Mouse (Mus musculus) liver, embryonic 13.5 days (tissue): ENCODE data around the gene Hist1h2ap. TPM values are rescaled to one million over a fixed set of nuclear protein-coding genes. Genes with fewer than 3 reads are reported as not detected.
A peak's percentile ranks its signal among the peaks of the same experiment; 100 is the strongest.
"Not testable (repeated sequence)": the region's sequence is repeated elsewhere in the genome, so short reads cannot be mapped to it uniquely, and the experiment has no call there.

ENCODE experiments used
- ATAC-seq: fragments of 200-750 bp; cut with Nextera tagmentation; 2 replicates; pipeline ENCODE4 v1.8.0; 2017; ENCODE audit warnings: low read depth, mild to moderate bottlenecking, moderate number of reproducible peaks, moderate library complexity
- DNase-seq: peaks from one replicate; pipeline ENCODE4 v3.0.0; 2022
- H3K27ac ChIP-seq: fragments of 300-500 bp; sonication (generic); 2 replicates; pipeline ENCODE4 v1.5.1; 2015; ENCODE audit warnings: moderate library complexity, mild to moderate bottlenecking, inconsistent platforms
- H3K27me3 ChIP-seq: fragments of 300-500 bp; sonication (generic); 2 replicates; pipeline ENCODE4 v1.6.1; 2015; ENCODE audit warnings: mild to moderate bottlenecking, inconsistent platforms
- H3K36me3 ChIP-seq: fragments of 300-500 bp; sonication (generic); 2 replicates; pipeline ENCODE4 v1.6.1; 2015; ENCODE audit warnings: mild to moderate bottlenecking, inconsistent platforms
- H3K4me1 ChIP-seq: fragments of 300-500 bp; sonication (generic); replicated peaks from 2 replicates; pipeline ENCODE4 v1.6.1; 2015; ENCODE audit warnings: inconsistent platforms
- H3K4me2 ChIP-seq: fragments of 300-500 bp; sonication (generic); 2 replicates; pipeline ENCODE4 v1.6.1; 2015; ENCODE audit warnings: inconsistent platforms, mild to moderate bottlenecking, moderate library complexity
- H3K4me3 ChIP-seq: fragments of 300-500 bp; sonication (generic); replicated peaks from 2 replicates; pipeline ENCODE4 v1.5.1; 2015; ENCODE audit warnings: mild to moderate bottlenecking, inconsistent platforms
- H3K9ac ChIP-seq: fragments of 300-500 bp; sonication (generic); 2 replicates; pipeline ENCODE4 v1.6.1; 2015; ENCODE audit warnings: mild to moderate bottlenecking, inconsistent platforms
- H3K9me3 ChIP-seq: fragments of 300-500 bp; sonication (generic); replicated peaks from 2 replicates; pipeline ENCODE4 v1.6.1; 2016; ENCODE audit warnings: inconsistent platforms
- whole genome bisulfite sequencing: fragments of 180-500 bp; shearing (Covaris S2); methylation state at CpG from one replicate; pipeline ENCODE4 v1.1.7; 2015; ENCODE audit not compliant: insufficient replicate concordance; 5-methylcytosine and 5-hydroxymethylcytosine counted together
- polyA plus RNA-seq: library from polyadenylated mRNA; unstranded; fragments of >200 nt; fragmentation: Nextera tagmentation; extraction: Ambion mirVana; gene quantifications from 2 replicates; pipeline ENCODE4 v1.2.1, GENCODE M21; 2015

Hist1h2ap gene
- polyA plus RNA-seq, result 4,833 and 5,264 TPM in 2 replicates

DNA sequence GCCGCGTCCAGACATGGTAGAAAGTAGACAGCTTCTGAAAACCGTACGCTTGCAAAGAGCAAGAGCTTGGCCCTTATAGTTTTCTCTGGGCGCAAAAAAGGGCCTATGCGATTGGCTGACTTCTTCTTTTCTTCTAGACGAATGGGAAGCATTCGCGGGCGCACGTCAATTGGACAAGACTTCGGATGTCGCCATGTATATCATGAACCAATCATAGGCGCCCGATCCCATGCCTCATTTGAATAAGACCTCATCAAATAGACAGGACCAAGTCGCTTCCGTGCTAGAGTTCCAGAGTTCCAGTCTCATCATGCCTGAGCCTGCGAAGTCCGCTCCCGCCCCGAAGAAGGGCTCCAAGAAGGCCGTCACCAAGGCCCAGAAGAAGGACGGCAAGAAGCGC, at the start of gene Hist1h2ap, which contains the start of gene Hist1h2br:
Gene Hist1h2ap (minus strand): TSS at position 47 of the 400 bp plus-strand sequence.
Gene Hist1h2br (plus strand): TSS at position 283 of the 400 bp plus-strand sequence.
- H3K27ac ChIP-seq, H3K9ac ChIP-seq, H3K27me3 ChIP-seq, H3K4me3 ChIP-seq, H3K4me2 ChIP-seq, H3K36me3 ChIP-seq, H3K9me3 ChIP-seq, DNase-seq: not testable (repeated sequence)
- peak; percentile 84 for ATAC-seq
- WGBS, result no CpG with 5 or more reads among the region's 24 CpGs
- H3K4me1 ChIP-seq, result peaks cover 19% of the 10 kb centered on the region

DNA sequence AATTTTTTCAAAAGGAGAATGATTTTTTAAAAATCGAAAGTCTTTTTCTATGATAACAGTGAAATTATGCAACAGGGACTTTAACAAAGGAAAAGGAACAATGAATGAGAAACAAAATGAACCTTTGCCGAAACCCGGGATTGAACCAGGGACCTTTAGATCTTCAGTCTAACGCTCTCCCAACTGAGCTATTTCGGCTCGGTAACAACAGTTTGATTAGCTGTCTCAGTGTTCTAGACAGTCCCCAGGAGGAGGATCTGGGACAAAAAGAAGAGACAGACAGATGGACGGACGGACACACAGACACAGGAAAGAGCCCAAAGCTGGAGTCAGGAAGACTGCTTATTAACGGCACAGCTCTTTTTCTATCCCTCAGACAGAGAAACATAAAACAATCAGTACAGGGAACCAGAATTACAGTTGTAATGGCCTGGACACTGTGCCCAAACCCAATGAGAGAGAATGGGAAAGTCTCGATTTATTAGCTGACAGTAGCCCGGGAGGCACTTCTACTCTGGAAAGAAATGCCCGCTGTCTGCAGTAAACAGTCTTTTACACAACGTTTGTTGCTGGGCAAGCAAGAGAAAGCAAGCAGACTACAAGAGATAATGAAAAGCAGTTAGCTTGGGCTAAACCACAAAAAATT, 49.6 kb upstream of the Hist1h2ap start:
- peak overlapping the region; percentile 63 for H3K4me3 ChIP-seq
- H3K9ac ChIP-seq, result peak overlapping the region; percentile 65
- no peaks in the 10 kb centered on the region for H3K9me3 ChIP-seq
- ATAC-seq, result peak; percentile 74
- peak; percentile 76 for DNase-seq
- H3K4me2 ChIP-seq, result peak overlapping the region; percentile 64
- H3K4me1 ChIP-seq, result peaks cover 22% of the 10 kb centered on the region
- under 1% methylated on average over 13 of the region's 13 CpGs for WGBS
- no peak overlapping the region for H3K27ac ChIP-seq
- no peaks in the 10 kb centered on the region for H3K36me3 ChIP-seq
- H3K27me3 ChIP-seq, result no peaks in the 10 kb centered on the region

DNA sequence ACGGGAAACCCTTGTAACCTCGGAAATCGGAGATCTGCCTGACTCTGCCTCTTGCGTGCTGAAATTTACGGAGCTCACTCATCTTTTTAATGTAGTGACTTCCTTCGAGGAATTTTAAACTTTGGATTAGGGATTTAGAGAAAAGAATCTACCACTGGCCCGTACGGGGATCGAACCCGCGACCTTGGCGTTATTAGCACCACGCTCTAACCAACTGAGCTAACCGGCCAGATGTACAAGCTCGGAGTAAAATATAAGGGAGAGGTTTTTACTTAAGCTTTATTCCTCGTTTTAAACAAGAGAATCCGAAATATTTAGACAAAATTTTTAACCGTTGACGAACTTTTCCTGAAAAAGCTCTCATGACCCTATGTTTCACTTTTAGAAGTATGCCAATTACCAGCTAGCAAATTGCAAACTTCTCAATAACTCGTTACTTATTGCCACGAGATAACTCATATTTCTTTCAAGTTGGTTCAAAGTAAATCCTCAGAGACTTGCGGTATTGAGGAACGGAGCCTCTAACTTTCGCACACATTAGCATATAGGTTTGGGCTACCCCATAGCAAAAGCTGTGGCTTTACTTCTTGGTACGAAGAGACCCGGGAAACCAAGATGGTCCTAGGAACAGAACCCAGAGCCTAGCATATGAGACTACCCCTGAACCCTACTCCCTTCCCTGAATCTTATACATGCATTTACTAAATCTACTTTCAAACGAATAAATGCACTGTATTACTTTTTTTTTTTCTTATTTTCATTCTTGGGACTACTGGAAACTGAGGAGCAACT, 48.8 kb upstream of the Hist1h2ap start:
- Histone ChIP-seq H3K4me1 (peaks cover 22% of the 10 kb centered on the region), H3K4me3 (peak overlapping the region; percentile 63), H3K27ac (no peak overlapping the region), H3K36me3 (no peaks in the 10 kb centered on the region), H3K27me3 (no peaks in the 10 kb centered on the region), H3K9ac (peak overlapping the region; percentile 65), H3K9me3 (no peaks in the 10 kb centered on the region), H3K4me2 (peak overlapping the region; percentile 64)
- WGBS, result under 1% methylated on average over 27 of the region's 27 CpGs
- ATAC-seq, result peak; percentile 85
- peak; percentile 64 for DNase-seq

DNA sequence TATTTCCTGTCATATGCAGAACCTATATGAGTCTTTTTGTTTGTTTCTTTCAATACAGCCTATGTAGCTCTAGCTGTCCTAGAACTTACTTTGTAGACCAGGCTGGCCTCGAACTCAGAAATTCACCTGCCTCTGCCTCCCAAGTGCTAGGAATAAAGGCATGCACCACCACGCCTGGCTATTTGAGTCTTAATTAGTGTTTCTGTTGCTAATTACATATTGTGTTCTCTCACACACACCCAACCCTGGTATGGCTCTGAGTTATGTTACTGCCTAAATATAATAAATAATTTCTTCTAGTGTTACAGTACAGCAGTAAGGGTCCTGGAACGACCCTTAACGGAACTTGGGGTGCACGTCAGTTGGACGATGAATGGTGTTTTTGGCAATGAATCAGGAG, 47.4 kb upstream of the Hist1h2ap start:
- Histone ChIP-seq H3K4me3 (no peak overlapping the region), H3K9ac (no peak overlapping the region), H3K36me3 (no peaks in the 10 kb centered on the region), H3K27me3 (no peaks in the 10 kb centered on the region), H3K4me2 (no peak overlapping the region), H3K27ac (no peak overlapping the region), H3K4me1 (peaks cover 22% of the 10 kb centered on the region), H3K9me3 (no peaks in the 10 kb centered on the region)
- no peak for ATAC-seq
- no peak for DNase-seq
- WGBS, result 72% methylated on average over 6 of the region's 6 CpGs

DNA sequence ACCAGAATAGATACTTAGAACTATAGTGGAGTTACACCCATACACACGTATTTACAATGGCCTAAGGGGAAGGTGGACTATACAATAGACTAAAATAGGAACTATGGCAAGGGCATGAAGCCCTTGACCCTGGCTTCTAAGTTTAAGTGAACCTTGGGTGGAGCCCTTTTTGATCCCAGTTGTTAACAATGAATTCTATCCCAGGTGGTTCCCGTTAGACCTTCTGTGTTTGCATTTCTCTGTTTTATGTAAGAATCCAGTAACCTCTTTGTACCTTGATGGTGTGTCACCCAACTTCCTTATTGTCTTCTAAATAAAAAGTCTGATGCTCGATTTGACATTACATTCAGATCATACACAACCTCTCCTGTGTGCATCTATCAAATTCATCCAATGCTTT, 32.2 kb upstream of the Hist1h2ap start:
- not testable (repeated sequence) for DNase-seq, H3K9me3 ChIP-seq, H3K4me3 ChIP-seq, H3K4me1 ChIP-seq, ATAC-seq, H3K9ac ChIP-seq, H3K27ac ChIP-seq, H3K36me3 ChIP-seq, H3K27me3 ChIP-seq, H3K4me2 ChIP-seq
- 57% methylated on average over 3 of the region's 3 CpGs for WGBS

DNA sequence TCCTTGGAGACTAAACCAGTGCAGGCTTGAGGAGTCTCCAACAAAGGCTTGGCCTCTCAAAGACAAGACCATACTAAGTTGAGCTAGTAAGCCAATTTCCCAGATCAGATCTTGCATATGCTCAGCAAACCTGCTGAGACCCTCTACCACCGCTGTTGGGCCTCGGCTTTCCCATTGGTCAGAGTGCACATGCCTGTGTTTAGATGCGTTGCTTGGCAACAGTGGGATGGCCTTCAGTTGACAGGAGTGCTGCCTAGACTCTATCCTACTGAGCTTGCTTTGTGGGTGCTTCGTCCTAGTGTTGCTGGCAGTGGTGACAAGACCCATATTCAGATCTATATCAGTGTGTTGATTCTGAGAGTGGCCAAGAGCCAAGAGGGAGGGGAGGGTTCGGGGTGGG, 28.3 kb upstream of the Hist1h2ap start:
- WGBS, result 24% methylated on average over 5 of the region's 5 CpGs
- no peak for DNase-seq

DNA sequence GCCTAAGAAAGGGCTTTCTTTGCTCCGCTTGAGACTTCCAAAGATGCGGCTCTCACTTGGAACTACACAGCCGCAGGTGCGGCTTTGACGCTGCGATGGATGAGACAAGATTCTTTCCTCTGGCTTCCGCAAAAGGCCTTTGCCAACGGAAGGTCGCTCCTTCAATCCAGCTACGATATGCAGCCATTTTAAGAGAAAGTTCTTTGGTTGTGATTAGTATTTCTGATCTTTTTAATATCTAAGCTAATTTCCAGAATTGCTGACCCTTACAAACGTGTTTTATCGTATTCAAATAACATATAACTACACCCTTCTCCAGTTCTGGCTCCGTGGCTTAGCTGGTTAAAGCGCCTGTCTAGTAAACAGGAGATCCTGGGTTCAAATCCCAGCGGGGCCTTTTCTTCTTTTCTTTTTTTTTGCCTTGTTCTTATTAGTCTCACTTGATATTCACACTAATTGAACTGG, 22.4 kb upstream of the Hist1h2ap start:
- peak; percentile 63 for ATAC-seq
- Histone ChIP-seq H3K27me3 (no peaks in the 10 kb centered on the region), H3K4me2 (peak overlapping the region; percentile 72), H3K9ac (peak overlapping the region; percentile 66), H3K4me1 (peaks cover 10% of the 10 kb centered on the region), H3K9me3 (no peaks in the 10 kb centered on the region), H3K27ac (peak overlapping the region; percentile 59), H3K4me3 (peak overlapping the region; percentile 68), H3K36me3 (no peaks in the 10 kb centered on the region)
- peak; percentile 66 for DNase-seq
- WGBS, result under 1% methylated on average over 15 of the region's 15 CpGs

More for the DNA sequence above, 28.3 kb upstream of the Hist1h2ap start:
- Histone ChIP-seq H3K9me3 (no peaks in the 10 kb centered on the region), H3K36me3 (no peaks in the 10 kb centered on the region), H3K4me3 (no peak overlapping the region), H3K9ac (no peak overlapping the region), H3K27ac (no peak overlapping the region), H3K27me3 (no peaks in the 10 kb centered on the region), H3K4me1 (no peaks in the 10 kb centered on the region), H3K4me2 (no peak overlapping the region)
- ATAC-seq, result no peak

DNA sequence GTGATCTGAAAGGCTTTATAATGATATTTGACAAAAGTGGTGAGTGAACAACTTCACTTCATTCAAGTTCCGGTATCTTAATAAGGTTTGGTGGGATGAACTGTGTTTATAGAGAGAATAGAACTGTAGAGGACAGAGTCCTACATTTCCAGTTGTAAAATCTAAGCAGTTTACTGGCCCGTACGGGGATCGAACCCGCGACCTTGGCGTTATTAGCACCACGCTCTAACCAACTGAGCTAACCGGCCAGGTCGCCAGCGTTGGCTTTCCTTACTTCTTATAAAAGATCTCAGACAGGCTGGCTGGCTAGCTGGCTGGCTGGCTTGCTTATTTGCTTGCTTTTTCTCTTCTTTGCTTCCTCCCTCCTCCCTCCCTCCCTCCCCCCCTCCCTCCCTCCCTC, 21.8 kb upstream of the Hist1h2ap start:
- Histone ChIP-seq H3K9me3 (no peaks in the 10 kb centered on the region), H3K27ac (no peak overlapping the region), H3K36me3 (no peaks in the 10 kb centered on the region), H3K4me2 (peak overlapping the region; percentile 72), H3K27me3 (no peaks in the 10 kb centered on the region), H3K9ac (peak overlapping the region; percentile 66), H3K4me3 (peak overlapping the region; percentile 68), H3K4me1 (peaks cover 10% of the 10 kb centered on the region)
- ATAC-seq, result peak; percentile 93
- WGBS, result under 1% methylated on average over 11 of the region's 11 CpGs
- DNase-seq, result peak; percentile 82

DNA sequence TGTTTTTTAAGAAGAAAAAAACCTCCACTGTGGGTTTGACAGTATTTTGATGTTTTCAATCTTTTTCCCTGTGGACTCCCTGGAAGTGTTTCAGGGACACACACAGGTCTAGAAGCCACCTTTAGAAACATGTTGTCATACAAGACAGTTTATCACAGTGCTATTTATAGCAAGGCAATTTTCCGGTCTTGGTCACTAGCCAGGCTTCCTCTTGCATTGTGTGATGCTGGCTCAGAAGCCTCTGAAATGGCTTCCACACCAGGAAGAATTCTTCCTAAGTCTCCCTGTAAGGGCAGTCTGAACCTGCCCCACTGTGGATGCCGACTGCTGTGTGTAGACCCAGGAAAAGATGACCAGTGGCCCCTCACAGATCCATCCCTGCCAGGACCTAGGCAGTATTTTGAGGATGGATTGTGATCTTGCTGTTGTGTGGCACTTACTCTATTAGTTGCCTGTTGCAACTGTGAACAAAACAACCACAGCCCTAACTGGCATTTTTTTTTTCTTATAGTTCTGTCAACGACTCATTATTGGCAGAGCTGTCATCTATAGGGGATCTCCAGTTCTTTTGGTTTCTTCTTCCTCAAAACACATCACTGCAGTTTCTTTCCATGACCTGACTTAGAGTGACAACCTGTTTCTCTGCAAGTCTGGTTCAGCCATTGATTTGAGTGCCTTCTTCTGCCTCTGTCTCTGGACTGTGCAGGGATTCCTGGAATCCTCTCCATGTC, 19.1 kb upstream of the Hist1h2ap start:
- no peak for ATAC-seq
- no peak for DNase-seq
- no peaks in the 10 kb centered on the region for H3K27me3 ChIP-seq
- peak overlapping the region; percentile 39; the same call in 1 of the 2 replicates for H3K27ac ChIP-seq
- no peaks in the 10 kb centered on the region for H3K9me3 ChIP-seq
- no peaks in the 10 kb centered on the region for H3K36me3 ChIP-seq
- H3K9ac ChIP-seq, result peak overlapping the region; percentile 39; the same call in 1 of the 2 replicates
- no peak overlapping the region for H3K4me3 ChIP-seq
- H3K4me1 ChIP-seq, result peaks cover 10% of the 10 kb centered on the region
- 18% methylated on average over 3 of the region's 3 CpGs for WGBS
- H3K4me2 ChIP-seq, result 0 out of 2 replicates have a peak overlapping the region, but pooled peaks have one; percentile 8

DNA sequence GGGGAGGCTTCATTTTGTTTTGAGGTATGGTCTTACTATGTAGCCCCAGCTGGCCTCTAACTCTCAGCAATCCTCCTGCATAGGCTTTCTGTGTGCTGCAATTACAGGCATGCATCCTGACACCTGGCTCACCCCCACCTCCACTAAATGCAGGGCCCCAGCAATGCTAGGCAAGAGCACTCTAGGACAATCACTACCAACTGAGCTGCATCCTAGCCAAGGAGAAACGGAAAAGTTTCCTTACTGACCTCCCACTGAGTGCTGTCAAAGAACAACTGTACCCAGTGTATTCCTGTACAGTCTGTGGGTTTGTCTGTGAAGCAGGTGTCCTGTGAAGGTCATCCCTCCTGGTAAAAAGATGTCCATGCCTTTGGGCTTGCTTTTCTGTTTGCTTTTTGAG, 17.4 kb upstream of the Hist1h2ap start:
- WGBS, result 50% methylated on average over 1 of the region's 1 CpGs

DNA sequence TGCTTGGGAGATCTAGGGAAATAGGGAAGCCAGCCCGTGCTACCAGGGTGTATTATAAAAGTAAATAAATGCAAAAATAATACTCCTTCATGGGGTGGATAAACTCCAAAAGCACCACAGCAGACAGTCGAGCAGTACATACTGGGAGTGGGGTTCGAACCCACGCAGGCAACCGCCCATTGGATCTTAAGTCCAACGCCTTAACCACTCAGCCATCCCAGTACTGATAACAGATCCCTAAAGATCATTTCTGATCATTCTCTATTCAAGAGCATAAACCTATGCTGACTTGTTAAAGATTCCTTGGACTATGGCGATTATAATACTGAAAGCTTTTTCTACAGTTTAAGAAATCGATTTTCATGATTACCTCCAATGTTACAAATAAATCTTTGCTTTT, 14.6 kb upstream of the Hist1h2ap start:
- no peaks in the 10 kb centered on the region for H3K36me3 ChIP-seq
- no peak overlapping the region for H3K27ac ChIP-seq
- no peak overlapping the region for H3K4me3 ChIP-seq
- no peaks in the 10 kb centered on the region for H3K9me3 ChIP-seq
- DNase-seq (no peak), ATAC-seq (peak; percentile 63)
- H3K9ac ChIP-seq, result no peak overlapping the region
- peak overlapping the region; percentile 14; the same call in 1 of the 2 replicates for H3K4me2 ChIP-seq
- H3K27me3 ChIP-seq, result no peaks in the 10 kb centered on the region
- WGBS, result 22% methylated on average over 8 of the region's 8 CpGs
- peaks cover 7% of the 10 kb centered on the region for H3K4me1 ChIP-seq

More for the DNA sequence above, 17.4 kb upstream of the Hist1h2ap start:
- not testable (repeated sequence) for H3K4me2 ChIP-seq, H3K4me3 ChIP-seq, H3K36me3 ChIP-seq, ATAC-seq, H3K9me3 ChIP-seq, H3K27me3 ChIP-seq, H3K4me1 ChIP-seq, DNase-seq, H3K27ac ChIP-seq, H3K9ac ChIP-seq
